Mouse (Mus musculus) monocyte, adult 5-6 weeks (primary cell): ENCODE data around the gene Fbln2. TPM values are rescaled to one million over a fixed set of nuclear protein-coding genes. Genes with fewer than 3 reads are reported as not detected.
A peak's percentile ranks its signal among the peaks of the same experiment; 100 is the strongest.

ENCODE experiments used
- ATAC-seq: fragments of 153-309, 156-312 bp; replicated peaks from 2 replicates; pipeline ENCODE4 v1.8.0; 2017; ENCODE audit warnings: mild to moderate bottlenecking; ENCODE audit not compliant: low TSS enrichment, insufficient number of reproducible peaks, severe bottlenecking, poor library complexity, low FRiP score
- total RNA-seq: library from RNA; stranded (forward); fragments of 200-1000, 200-491, 200-594 nt; gene quantifications from 3 replicates; pipeline ENCODE4 v1.2.3, GENCODE M21; 2017

Fbln2 gene
- total RNA-seq, 1 experiment from 2014 or later, result not detected

DNA sequence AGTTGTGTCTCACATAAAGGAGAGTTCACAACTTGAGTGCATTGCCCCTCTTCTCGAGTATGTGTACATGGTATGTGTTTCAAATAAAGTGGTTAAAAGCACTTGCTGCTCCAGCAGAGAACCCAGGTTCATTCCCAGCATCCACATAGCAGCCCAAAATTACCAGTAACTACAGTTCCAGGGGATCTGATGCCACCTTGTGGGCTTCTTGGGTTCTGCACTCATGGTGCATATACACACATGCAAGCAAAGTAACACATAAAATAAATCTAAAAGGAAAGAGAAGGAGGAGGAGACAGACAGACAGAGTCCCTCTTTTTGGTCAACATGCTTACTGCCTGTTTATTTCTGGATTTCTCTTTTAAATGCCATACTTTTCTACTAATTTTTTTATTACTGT, 37.5 kb downstream of the Fbln2 start:
- no peak for ATAC-seq

GRCm38 (mm10) chr6:91259440-91260120, 47.3 kb downstream of the Fbln2 start:
- no peak for ATAC-seq

- no peak for ATAC-seq
These were observed 48.2 kb downstream of the Fbln2 start for GRCm38 (mm10) chr6:91260347-91260986.

- no peak for ATAC-seq
These were observed 48.7 kb downstream of the Fbln2 start for GRCm38 (mm10) chr6:91260987-91261367.

- ATAC-seq, result no peak
These were observed 53.4 kb downstream of the Fbln2 start for GRCm38 (mm10) chr6:91265616-91266015.

GRCm38 (mm10) chr6:91266647-91267046, 54.4 kb downstream of the Fbln2 start:
- no peak for ATAC-seq

GRCm38 (mm10) chr6:91268318-91268717, 56.1 kb downstream of the Fbln2 start:
- ATAC-seq, result no peak

- ATAC-seq, result no peak
These were observed 65.3 kb downstream of the Fbln2 start for GRCm38 (mm10) chr6:91277549-91277948.

DNA sequence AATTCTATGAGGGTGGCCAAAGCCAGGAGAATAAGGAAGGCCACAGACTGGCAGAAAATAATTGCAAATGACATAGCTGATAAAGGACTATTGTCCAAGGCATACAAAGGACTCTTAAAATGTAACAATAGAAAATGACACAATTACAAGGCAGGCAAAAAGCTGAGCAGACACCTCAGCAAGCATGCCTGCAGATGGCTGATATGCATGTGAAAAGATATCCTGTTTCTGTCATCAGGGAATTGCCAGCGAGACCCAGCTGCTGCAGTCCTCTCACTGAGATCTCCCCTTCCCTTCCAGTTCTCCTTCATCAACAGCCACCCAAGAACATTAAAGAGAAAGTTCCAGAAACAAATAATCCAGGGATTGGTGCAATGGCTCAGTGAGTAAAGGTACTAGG, 66.0 kb downstream of the Fbln2 start:
- ATAC-seq, result no peak

DNA sequence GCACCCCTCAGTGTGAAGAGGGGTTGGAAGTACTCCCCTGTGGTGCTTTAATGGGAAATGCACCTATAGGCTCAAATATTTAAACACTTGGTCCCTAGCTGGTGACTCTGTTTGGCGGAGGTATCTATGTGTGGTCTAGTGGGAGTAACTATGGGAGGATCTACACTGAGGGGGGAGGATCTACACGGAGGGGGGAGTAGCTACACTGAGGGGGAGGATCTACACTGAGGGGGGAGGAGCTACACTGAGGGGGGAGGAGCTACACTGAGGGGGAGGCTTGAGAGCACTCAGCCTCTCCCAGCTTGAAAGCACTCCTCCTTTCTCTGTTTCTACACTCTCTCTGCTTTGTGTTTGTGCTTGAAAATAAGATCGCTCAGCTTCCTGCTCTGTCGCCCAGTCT, 67.2 kb downstream of the Fbln2 start:
- no peak for ATAC-seq

GRCm38 (mm10) chr6:91281206-91281605, 69.0 kb downstream of the Fbln2 start:
- ATAC-seq, result peak; percentile 68

DNA sequence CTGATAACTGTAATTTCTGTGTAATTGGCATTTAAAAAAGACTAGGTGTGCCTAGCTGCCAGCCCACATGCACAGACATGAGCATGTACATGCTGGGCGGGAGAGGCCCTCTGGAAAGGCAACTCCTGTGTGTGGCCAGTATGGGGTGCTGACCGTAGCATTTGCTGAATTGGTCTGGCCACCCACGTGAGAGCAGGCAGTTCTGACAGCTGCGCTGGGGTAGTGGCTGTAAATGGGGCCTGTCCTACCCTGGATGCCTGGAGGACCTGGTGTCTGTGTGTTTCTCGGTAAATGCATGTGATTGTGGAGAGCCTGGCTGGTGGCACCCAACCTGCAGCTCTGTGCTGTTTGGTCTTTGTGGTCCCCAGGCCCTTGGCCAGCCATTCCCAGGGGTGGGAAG, 69.5 kb downstream of the Fbln2 start:
- no peak for ATAC-seq

DNA sequence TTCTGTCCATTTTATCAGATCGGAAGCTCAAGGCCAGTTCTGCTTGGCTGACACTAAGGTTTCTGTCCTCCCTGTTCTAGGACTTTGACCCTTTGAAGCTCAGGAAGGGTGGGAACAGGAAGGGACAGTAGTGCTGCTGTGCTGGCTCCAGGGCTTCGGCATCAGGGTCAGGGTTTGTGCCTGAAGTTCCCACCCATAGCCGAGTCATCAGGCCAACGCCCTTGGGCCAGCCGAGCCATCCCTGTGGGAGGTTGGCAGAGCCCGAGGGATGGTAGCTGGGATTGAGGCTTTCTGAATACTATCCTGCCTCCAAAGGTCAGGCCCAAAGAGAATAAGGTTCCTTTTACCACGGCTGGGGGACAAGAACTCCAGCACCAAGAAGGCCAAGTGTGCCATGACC, 70.8 kb downstream of the Fbln2 start:
- ATAC-seq, result no peak

DNA sequence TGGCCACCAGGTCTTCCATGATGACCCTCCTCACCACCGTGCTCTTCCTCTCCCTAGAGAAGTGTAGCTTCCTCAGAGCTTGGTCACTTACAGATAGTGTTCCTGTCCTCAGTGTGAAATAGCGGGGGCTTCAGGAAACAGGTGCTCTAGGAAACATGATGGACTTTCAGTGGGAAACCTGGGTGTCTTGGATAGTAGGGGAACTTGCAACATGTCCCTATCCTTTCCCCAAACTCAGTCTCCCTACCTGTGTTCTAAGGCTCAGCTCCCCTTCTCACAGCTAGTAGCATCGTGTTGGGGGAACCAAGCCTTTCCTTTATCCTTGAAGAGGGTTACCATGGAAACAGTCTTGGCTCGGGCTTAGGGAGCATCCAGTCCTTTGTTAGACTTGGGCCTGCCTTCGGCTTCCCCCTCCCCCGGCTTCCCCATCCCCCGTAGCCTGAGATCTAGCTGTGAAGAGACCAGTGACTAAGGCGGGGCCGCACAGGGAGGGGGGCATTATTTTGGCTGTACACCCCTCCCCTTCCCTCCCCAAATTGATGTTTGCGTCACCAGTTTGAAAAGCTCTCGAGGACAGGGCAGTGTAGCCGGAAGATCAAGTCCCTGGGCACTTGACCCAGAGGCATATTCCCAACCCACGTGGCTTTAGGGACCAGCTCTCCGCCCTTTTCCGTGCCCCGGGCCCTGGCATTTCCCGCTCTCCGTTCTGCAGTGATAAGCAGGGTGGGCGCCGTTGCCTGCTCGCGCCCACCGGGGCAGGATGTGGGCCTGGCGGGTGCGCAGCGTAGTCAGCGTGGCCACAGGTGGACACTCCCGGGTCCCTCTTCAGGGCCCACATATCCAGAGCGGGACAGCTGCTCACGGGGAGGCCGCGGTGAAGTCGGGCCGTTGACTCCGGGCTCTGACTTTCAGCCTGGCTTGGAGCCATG, 72.5 kb downstream of the Fbln2 start:
- no peak for ATAC-seq

DNA sequence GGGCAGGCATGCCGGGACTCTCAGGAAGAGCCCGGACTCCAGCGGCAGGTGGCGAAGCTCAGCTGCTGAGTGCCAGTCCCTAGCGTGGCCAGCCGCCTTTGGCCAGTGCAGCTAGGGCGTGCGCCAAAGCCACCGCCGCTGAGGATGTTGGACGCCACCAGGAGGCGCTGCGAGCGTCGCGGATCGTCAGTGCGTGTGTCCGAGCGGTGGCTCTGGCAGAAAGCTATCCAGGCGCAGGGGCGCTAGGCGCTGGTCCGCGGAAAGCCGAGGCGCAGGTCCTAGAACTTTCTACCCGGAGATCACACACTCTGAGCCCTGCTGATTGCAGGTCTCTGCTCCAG, 73.2 kb downstream of the Fbln2 start:
- no peak for ATAC-seq

GRCm38 (mm10) chr6:91285814-91286545, 73.7 kb downstream of the Fbln2 start:
- ATAC-seq, result no peak

DNA sequence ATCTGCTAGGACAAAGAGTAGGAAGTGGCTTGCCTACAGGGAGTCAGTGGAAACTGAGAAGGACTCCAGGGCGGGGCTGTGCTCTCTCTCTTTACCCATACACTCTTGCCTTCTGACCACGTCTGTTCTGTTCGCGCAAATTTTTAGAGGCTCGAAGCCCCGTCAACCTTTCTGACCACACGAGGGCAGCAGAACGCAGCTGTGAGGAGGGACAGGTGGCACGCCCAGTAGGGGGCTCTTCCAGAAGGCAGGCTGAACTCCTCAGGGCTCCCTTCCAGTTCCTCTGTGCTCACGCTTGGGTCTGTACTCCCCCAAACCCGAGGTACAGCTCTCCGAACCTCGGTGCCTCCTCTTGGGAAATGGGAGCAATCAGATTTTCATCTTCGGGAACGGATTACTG, 74.4 kb downstream of the Fbln2 start:
- ATAC-seq, result no peak

DNA sequence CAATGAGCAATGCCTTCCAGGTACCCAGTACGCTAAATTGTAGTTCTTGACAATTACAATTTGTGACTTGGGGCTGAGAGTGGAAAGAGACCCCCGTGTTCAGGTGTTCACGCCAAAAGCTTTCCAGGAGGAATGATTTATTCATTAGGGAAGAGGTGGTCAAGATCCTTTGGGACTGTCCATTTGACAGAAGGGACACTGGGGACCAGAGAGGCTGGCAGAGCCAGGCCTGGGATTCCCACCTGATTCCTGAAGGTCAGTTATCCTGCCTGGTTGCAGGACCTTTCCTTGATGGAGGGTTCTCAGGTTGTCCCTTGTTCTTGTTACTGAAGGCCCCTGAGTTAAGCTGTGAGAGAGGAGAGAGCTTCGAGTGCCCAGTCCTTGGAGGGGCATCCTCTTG, 74.9 kb downstream of the Fbln2 start:
- no peak for ATAC-seq

GRCm38 (mm10) chr6:91287636-91288035, 75.4 kb downstream of the Fbln2 start:
- ATAC-seq, result no peak
